Mouse (Mus musculus) heart, postnatal 14 days (tissue): ENCODE results near the gene Ppp2r1b. TPM values are rescaled to one million over a fixed set of nuclear protein-coding genes. Genes with fewer than 3 reads are reported as not detected.

Source experiments
- DNase-seq, 2 experiments: peaks; one replicate each; pipeline ENCODE4 v3.0.0; 2021 to 2022
- intact Hi-C: fragments of 180-260 bp; cut with DNase I; formaldehyde crosslinking; loops from one replicate; pipeline ENCODE4 v1.15.1; 2025
- total RNA-seq, 2 experiments: library from RNA; stranded (reverse); gene quantifications; 2 replicates each; pipeline ENCODE4 v1.2.3; 2021

The Ppp2r1b gene
- total RNA-seq, 2 experiments from 2014 or later, result 9.3 to 12.2 TPM

DNA sequence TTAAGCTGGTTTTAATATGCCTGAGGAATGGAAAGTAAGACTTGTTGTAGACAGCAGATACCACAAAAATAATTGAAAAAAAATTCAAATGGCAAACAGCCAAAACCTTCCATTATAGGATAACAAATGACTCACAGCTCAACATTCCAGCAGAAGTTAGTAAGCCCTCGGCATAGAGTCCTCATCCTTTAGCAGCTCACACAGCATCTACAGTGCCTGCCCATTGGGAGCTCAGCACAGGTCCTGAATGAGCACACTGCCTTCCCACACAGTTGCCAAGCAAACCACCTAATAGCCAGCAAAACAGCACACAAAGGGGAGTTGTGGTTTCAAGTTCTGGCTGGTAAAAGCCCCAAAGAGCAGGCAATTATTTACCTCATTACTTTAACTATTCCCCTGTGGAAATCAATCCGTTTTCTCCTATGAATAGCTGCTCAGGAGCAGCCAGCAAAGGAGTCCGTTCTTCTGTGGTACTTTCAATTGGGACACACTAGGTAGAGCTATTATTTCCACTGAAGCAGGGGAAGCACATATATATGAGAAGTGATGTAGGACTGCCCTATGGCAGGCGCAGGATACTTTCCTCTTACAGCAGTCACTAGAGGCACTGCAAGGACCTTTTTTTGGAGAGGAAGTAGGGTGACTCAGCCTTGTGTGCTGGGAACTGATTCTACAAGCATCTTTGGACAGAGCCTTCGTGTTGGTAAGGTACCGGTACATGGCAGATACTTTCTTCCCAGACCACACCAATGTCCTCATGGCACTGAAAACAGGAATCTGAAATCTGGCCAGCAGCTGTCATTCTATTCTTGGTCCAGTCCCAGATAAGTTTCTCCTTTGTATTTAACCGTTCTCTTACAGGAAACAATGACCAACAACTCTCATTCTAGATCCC, 55.2 kb downstream of the Ppp2r1b start:
- intact Hi-C loops, result loop anchor here (5.0 kb wide), 1 partner anchor 33 kb away; no protein-coding TSS in a partner anchor
- peak in 1 of 2 experiments; percentile 34 for DNase-seq

DNA sequence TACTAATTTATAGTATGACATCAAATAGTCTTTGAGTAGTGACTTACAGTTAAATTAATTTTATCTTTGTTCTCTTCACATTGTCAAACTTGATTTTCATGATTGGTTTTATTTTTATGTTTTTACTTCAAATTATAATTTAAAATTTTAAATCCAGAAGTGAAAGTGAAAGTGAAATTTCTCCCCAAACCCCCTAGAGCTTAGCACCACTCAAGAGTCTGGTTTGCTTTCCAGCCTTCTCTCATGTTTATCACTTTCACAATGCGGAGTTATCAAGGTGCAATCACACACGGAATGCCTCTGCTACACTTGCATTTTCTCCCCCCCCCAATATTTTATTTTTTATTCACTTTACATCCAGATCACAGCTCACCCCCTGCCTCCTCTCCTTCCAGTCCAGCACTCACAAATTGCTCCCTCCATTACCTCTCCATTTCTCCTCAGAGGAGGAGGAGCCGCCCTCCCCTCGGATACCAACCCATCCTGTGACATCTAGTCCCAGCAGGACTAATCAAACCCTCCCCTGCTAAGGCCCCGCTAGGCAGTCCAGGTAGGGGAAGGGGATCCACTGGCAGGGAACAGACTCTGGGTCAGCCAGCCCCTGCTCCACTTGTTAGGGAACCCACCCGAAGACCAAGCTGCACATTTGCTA, 59.2 kb downstream of the Ppp2r1b start:
- intact Hi-C loops, result loop anchor here (5.0 kb wide), 1 partner anchor 37 kb away; no protein-coding TSS in a partner anchor
- no peak for DNase-seq

DNA sequence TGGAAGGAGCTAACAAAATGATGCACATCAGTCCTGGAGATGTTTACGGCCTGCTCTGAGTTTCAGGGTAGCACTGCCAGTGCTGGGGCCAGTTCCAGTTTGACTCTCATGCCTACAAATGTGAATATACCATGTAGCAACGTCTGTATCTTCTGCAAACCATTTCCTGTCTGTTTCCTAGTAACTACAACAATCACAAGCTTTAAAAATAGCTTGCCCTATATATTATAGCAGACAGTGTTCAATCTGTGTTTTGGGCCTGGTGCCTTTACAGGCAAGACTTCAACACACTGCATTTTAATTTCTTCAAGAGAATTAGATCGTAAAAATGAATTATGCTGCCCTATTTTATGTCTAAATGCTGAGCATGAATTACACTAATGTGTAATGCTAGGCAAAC, 60.2 kb downstream of the Ppp2r1b start:
- intact Hi-C loops, result no loop called here
- no peak for DNase-seq

DNA sequence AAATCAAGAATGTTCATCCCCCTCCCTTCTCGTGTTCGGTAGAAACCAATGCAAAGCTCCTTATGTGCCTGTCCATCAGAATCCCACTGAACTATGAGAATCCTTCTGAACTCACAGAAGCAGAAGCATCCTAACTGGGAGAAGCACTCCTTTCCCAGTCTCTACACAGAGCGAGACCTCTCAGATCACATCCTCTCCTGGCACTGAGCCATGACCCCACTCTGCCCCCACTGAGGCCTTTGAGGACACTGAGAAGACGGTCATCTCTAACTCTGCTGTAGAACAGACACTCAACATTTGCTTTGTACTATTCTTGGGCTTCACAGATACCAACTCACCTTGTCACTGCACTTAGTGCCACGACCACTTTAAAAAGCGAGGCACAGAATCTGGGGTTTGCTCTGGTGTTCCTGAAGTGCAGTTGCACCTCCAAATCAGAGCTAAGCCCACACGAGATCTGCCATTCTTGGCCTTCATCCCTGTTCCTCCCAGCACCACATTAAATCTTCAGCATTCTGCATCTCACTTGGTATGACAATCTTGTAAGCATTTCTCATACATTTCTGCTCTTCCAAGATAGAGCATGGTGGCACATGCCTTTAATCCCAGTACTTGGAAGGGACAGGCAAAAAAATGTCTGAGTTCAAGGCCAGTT, 66.9 kb downstream of the Ppp2r1b start:
- intact Hi-C loops, result no loop called here
- no peak for DNase-seq

DNA sequence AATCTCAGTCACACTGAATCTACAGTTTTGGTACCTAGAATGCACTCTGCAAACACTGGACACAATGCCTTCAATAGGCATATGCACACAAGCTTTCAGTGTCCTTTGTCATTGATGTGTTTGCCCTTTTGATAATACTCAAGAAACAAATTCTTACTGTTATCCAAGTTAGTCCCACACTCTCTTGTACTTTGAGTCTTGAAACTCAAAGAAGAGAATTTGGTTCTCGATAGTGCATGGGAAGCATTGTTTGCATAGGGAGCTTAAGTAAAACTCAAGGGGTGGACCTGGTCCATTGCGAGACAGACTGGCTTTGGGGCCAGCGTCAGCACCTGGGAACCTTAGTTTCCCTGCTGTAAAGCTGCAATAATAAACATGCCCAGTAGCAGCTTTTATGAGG, 73.0 kb downstream of the Ppp2r1b start:
- no peak for DNase-seq
- intact Hi-C loops, result no loop called here

- DNase-seq, result no peak
- intact Hi-C loops, result no loop called here
These were observed 74.5 kb downstream of the Ppp2r1b start for GRCm38 (mm10) chr9:50919554-50919953.

GRCm38 (mm10) chr9:50920933-50921895, 76.1 kb downstream of the Ppp2r1b start:
- intact Hi-C loops, result no loop called here
- no peak for DNase-seq

- DNase-seq, result no peak
- intact Hi-C loops, result no loop called here
These were observed 77.5 kb downstream of the Ppp2r1b start for GRCm38 (mm10) chr9:50922363-50923153.

DNA sequence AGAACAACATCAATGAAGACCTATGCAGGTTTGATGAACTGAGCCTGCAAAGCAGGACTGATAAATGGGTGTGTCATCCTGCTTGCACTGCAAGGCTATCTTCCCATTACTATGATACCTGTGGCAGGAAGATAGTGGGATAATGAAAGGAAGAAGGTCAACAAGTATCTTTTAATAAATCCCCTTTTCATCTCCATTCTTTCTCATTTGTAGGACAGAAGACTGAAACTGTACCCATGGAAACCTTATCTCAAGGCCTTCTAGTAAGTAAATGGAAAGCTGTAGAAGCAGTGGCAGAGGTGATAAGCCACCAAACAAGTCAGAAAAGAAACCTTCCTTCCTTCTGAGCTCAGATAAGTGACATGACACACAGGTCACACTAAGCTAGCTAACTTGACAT, 79.4 kb downstream of the Ppp2r1b start:
- DNase-seq, result no peak
- intact Hi-C loops, result no loop called here

DNA sequence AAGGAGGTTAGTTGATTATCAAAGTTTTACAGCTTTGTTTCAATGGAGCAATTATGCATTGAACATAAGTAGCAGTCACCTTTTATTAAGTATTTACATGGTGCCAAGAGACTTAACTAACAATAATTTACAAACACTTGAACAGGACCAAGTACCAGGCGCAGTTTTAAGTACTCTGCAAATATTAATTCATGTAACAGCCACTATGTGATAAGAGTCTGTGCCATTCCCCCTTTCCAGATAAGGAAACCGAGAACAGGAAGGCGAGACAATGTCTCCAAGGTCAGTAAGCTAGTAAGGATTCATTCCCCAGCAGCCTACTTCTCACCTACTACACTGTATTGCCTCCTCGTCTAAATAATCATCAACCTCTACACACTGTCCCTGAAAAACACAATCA, 80.7 kb downstream of the Ppp2r1b start:
- intact Hi-C loops, result no loop called here
- no peak for DNase-seq

DNA sequence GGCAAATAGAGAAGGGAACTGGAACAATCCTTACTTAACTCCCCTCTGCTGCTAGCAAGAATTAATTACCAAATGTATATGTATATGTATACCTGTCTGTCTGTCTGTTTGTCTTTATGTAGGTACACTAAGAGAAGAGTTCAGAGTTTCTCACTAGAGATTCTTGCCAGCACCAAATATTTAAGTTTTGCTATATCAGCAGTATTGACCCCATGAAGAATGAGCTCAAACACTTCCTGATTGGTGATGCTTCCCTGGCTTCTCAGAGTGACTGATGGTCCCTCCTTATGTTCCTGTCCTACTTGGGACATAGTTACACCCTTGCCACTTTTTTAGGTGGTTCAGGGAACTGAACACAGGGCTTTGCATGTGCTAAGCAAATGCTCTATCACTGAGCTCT, 84.9 kb downstream of the Ppp2r1b start:
- no peak for DNase-seq
- intact Hi-C loops, result no loop called here

- DNase-seq, result no peak
- intact Hi-C loops, result no loop called here
These were observed 96.8 kb downstream of the Ppp2r1b start for GRCm38 (mm10) chr9:50941804-50942401.

GRCm38 (mm10) chr9:50942711-50943110, 97.6 kb downstream of the Ppp2r1b start:
- intact Hi-C loops, result no loop called here

More at GRCm38 (mm10) chr9:50942711-50943110, 97.6 kb downstream of the Ppp2r1b start:
- DNase-seq, result no peak

Other genes with a start within 250 kb of the Ppp2r1b start
- 100 to 1,000 TPM; 724 to 738 TPM for gene Sdhd, start 241.5 kb upstream of the Ppp2r1b start, total RNA-seq
- 100 to 1,000 TPM; 216 to 232 TPM for gene Timm8b, start 241.4 kb upstream of the Ppp2r1b start, total RNA-seq
- gene Pih1d2, start 228.0 kb upstream of the Ppp2r1b start, total RNA-seq, result under 1 TPM; 0.22 to 0.88 TPM
- gene Nkapd1, start 227.8 kb upstream of the Ppp2r1b start, total RNA-seq, result 10 to 100 TPM; 14.7 to 14.8 TPM
- 100 to 1,000 TPM; 392 to 414 TPM for gene Dlat, start 185.5 kb upstream of the Ppp2r1b start, total RNA-seq
- 1 to 10 TPM; 4.0 to 6.2 TPM for gene Dixdc1, start 105.8 kb upstream of the Ppp2r1b start, total RNA-seq
- gene 2310030G06Rik, start 98.8 kb upstream of the Ppp2r1b start, total RNA-seq, result 1 to 10 TPM; 2.0 to 3.2 TPM
- gene Cryab, start 94.0 kb upstream of the Ppp2r1b start, total RNA-seq, result 1,000 to 10,000 TPM; 1,337 to 1,386 TPM
- gene Hspb2, start 92.9 kb upstream of the Ppp2r1b start, total RNA-seq, result 100 to 1,000 TPM; 128 to 131 TPM
- gene Fdxacb1, start 77.1 kb upstream of the Ppp2r1b start, total RNA-seq, result 1 to 10 TPM; 5.7 to 6.0 TPM
- 10 to 100 TPM in 1 of 2 experiments, 1 to 10 TPM in 1; 9.9 to 10.1 TPM for gene Alg9, start 70.3 kb upstream of the Ppp2r1b start, total RNA-seq
- gene 1110032A03Rik, start 69.8 kb upstream of the Ppp2r1b start, total RNA-seq, result 10 to 100 TPM in 1 of 2 experiments, 1 to 10 TPM in 1; 7.9 to 10.4 TPM
- 10 to 100 TPM; 25.5 to 29.9 TPM for gene Sik2, start 163.8 kb downstream of the Ppp2r1b start, total RNA-seq
- not detected for gene Btg4, start 215.6 kb downstream of the Ppp2r1b start, total RNA-seq
- 1 to 10 TPM; 8.8 to 9.7 TPM for gene Layn, start 231.8 kb downstream of the Ppp2r1b start, total RNA-seq